Mouse (Mus musculus): ENCODE results near the gene Fat2.

The Fat2 gene

DNA sequence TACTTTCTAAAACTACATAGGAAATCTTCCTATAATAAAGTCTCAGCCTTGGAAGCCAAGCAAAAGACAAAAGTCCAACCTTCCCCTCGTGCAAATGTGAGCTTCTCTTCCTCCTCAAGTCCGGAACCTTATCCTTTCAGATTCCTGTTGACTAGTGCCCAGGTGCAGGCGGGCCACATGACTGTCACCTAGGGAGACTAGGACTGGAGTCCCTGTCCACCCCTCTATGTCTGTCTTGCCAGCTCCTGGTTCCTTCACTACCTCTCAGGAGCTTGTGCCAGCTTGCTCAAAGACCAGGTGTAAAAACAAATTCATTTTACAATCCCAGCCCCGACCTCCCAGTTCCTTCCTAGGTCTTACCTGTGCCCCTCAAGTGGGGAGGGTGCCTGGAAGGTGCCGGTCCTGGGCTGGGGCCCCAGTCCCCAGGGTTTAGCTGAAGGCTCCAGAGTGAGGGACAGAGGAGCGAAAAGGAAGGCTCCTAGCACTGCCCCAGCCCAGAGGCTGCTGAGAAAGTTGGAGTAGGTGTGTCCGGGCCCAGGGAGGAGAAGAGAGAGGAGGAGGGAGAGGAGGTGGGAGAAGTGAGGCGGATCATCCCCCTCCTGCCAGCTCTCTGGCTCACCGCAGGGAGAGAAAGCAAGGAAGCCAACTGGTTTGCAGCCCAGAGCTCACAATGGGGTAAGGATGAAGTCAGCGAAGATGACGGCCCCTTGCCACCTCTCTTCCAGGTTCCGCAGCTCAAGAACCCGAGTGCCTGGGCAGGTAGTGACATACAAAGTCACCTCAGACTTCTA, at the start of gene Fat2:
Gene Fat2 (minus strand): TSS at position 464 of the 791 bp plus-strand sequence.
- no peak for DNase-seq (ENCODE audit: low spot score)

DNA sequence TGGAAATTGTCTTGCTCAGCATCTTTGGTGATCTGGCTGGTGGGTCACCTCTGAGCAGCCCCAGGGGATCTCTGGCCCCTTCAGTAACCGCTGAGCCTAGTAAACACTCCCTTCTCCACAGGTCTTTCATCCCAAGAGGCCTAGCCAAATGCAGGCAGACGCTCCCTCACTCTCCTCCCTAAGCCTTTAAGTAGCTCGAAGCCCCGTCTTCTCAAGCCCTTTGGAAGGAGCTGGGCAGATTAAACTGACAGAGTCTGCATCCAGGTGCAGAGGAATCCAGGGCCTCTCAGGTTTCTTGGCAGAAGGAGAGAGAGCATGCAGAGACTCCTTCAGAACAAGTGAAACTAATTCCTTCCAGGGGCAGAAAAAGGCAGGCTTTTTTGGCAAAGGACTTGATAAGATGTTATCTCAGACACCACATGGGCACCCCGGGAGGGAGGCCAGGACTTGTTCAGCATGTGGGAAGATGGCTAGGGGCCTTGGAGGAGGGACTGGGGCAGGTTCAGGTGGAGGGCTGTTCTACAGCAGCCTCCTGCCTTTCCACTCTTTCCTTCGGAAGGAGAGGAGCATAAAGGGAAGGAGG, 47.2 kb upstream of the Fat2 start:
- no peak for DNase-seq (ENCODE audit: low spot score)

DNA sequence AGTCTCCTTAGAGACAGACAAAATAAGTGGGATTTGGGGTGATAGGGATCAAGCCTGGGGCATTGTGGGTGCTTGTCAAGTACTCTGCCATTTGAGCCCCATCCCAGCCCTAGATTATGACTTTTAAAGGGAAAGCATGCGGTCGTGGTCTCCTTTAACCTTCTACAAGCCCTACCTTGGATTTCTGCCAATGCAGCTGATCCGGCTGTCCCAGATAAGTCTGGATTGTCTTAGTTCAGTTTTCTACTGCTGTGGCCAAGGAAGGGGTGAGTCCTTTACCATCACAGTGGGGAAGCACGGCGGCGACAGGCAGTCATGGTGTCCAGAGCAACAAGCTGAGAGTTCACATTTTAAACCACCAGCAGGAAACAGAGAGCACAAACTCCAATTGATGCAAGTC, 44.5 kb upstream of the Fat2 start:
- no peak for DNase-seq (ENCODE audit: low spot score)

DNA sequence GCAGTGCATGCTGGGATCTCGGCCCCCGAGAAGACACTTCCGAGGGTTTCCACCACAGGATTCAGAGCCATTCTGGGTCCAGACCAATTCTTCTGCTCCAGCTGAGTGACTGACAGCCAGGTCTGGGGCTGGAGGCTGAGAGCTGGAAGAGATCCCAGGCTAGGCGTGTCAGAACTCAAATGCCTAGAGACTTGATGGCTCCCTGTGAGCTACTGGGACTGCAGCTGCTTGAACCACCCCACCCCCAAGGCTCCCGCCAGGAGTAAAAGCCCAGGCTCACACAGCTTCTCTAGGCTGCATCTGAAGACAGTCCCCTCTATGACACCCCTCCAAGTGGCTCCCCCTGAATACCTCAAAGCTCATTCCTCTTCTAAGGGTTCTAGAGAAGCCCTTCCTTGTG, 42.0 kb upstream of the Fat2 start:
- DNase-seq (ENCODE audit: low spot score) = no peak

DNA sequence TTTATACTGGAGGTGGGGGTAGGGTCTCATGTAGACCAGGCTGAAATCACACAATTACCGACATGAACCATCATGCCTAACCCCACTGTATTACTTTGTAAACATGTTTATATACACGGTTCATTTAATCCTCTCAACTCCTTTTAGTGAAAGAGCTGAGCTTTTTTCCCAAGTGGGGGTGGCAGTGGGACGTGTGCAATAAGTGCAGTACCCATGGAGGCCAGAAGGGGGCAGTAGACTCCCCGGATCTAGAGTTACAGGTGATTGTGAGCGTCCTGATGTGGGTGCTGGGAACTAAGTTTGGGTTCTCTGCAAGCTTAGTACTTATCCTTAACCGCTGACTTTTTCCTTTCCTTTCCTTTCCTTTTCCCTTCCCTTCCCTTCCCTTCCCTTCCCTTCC, 37.5 kb upstream of the Fat2 start:
- DNase-seq (ENCODE audit: low spot score) = no peak

DNA sequence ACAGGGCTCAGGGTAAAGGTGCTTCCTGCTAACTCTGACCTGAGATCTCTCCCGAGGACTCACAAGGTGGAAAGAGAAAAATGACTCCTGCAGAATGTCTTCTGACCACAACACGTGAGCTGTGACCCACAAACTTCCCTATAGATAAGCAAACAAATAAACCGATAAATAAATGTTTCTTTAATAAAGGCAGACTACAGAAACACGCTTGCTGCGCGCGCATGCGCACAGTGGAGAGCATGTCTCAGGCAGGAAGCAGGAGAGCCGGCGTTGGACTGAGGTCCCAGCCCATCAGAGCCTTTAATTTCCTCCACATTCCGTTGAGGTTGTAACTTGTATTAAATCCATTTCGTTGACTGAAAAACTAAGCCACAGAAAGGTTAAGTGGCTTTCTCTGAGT, 37.0 kb upstream of the Fat2 start:
- no peak for DNase-seq (ENCODE audit: low spot score)

DNA sequence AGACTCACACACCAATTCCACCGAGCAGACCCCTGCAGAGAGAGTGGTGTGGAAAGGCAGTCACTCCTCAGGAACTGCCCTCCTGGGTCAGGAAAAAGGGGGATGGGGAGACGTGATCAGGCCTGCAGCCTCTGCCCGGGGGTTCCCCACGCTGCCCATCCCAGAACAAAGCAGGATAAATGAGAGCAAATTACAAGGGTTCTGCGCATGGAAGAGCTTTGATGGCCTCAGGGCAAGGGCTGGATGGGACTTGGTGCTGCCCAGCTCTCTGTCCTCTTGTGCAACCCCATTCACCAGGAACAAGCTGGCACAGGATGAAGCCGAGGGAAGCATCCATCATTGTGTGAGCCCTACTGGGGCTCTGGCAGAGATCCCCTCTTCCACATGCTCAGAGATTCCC, 35.6 kb upstream of the Fat2 start:
- no peak for DNase-seq (ENCODE audit: low spot score)

DNA sequence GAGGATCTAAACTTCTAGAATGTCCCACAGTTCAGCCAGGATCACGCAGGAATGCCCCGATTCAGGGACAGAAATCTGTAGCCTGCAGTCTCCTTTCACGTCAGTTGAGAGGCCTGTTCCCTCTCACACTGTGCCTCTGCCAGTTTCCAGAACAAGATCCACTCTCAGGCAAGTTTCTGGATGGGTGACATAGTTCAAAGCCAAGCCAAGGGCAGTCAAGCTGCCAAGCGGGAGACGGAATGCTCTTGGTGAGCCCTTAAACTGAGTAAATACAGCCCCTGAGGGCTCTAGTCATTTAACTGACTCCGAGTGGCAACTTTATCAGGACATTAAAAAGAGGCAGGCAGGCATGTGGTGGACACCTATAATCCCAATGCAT, 32.7 kb upstream of the Fat2 start:
- no peak for DNase-seq (ENCODE audit: low spot score)

DNA sequence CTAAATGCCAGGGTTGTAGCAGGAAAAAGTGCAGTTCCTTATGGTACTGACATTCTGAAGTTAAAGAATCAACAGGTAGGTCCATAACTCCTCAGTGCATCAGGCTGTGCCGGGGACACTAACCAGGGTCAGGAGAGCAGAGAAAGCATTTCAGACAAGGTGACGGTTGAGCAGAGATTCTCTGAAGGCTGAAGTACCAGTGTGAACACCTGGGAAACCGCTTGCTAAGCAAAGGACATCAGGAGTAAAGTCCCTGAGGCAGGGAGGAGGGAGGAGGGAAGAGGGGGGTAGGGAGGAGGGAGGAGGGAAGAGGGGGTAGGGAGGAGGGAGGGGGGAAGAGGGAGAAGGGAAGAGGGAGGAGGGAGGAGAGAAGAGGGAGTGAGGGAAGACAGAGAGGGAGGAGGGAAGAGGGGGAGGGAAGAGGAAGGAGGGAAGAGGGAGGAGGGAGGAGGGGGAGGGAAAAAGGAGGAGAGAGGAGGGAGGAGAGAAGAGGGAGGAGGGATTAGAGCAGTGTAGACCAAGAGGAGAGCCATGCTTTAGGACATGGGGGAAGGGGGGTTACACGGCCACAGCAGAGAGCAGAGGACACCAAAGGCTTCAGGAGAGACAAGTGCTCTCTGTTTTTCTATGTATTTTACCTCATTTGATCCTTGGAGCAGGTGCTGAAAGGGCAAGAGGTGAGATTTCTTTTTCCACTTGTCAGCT, 32.2 kb upstream of the Fat2 start:
- DNase-seq (ENCODE audit: low spot score) = no peak

DNA sequence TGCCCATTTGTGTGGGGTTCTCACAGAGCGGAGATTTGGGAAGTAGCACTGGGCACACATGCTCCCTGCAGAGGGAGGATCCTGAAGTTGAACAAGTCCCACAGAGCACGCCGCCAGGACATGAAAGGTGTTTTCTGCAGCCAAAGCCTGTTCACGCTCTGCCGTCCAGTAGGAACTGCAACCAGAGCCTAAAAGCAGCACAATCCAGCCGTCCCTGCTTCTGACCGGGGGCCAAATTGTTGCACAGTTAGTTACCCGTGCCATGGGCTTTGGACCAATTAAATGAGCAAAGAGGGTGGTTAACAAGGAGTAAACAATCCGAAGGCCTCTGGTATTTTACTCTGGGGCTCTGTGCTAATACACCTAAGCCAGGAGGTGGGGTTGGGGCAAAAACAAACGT, 31.4 kb upstream of the Fat2 start:
- DNase-seq (ENCODE audit: low spot score) = no peak

DNA sequence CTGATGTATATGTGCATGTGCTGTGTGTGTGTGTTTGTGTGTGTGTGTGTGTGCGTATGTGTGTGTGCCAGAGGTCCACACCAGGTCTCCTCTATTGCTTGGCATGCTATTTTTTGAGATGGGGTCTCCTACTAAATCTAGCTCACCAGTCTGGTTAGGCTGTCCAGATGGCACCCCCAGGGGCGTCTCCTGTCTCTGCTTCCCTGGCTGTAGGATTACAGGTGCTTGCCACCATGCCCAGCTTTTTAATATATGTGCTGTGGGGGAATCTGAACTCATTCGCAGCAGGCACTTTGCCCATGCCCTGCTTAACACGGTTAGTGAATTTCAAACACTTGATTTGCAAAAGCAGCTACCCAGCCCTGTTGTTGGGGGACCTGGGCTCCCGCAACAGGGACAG, 29.5 kb upstream of the Fat2 start:
- no peak for DNase-seq (ENCODE audit: low spot score)

DNA sequence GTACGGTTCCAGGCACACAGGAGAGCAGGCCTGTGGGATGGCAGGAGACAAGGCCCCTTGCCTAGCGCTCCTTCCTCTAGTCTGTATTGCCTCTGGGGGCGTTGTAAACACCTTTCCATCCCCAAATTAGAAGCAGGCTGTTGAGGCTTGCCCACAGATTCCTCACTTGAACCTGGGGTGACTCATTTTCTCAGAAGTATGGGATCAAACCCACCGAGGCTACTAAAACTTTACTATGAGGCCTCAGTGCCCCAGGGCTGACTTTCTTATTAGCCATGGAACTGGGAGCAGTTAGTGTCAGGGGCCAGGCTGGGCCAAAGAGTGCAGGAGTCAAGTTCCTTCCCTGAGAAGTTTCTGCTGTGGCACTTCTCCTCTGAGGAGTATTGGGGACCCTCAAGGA, 28.9 kb upstream of the Fat2 start:
- no peak for DNase-seq (ENCODE audit: low spot score)

DNA sequence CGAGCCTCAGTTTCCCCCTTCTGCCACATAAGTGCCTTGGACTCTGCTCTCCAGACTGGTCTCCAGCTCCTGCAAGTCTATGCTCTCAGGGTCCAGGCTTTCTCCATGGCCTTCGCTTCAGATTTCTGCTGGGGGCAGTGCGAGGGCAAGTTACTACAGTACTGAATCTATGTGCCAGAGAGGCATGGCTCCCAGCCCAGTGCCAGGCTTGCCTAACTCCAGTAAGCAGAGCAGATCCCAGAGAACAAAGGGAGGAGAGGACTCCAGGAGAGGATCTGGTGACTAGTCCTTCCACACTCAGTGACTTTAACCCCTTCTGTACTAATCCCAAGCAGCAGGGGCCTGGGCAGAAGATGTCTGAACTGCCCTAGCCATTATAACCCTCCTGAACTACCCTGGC, 28.3 kb upstream of the Fat2 start:
- DNase-seq (ENCODE audit: low spot score) = no peak

DNA sequence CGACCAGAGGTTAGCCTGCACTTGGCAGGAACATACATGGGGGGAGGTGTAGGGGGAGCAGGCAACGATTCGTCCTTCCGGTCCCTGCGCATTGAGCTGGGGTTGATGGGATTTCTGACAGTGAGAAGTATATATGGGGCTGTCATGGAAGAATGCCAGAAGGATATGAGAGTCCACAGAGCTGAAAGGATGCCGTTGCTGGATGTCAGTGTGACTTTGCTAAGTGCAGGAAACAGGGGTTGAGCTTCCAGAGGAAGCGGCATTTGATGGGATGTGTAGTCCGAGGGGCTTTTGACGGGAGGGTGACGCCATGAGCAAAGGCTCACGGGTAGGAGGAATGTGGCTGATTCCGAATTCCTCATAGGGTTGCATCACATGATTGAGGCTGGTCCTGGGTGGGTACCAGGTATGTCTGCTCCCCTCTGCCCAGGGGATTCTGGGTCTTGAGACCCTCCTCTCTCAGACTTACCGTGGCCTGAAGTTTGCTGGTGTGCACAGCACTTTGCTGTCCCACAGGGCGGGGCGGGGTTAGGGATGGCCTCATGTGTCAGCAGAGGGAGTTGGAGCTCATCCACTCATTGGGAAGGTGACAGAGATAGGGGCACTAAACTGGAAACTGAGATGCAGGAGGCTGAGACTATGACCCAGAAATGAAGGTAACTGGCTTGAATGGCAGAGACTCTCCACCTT, 21.9 kb upstream of the Fat2 start:
- no peak for DNase-seq (ENCODE audit: low spot score)

DNA sequence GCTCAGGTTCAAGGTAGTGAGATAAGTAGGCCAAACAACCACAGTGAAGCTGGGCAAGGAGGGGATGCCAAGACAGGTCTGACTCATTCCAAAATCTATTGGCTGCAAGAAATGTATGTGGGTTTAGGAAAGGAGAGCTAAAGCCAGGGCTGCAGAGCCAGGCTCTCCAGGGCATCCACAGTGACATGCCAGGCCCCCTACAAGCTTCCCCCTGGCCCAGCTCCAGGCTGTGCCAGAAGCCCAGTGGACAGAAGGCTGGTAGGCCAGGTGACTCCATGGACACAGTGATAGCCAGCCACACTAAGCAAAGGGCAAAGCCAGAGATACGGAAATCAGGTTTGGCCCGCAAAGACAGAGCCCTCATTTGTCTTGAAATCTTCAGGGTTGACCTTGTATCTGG, 20.5 kb upstream of the Fat2 start:
- DNase-seq (ENCODE audit: low spot score) = no peak

DNA sequence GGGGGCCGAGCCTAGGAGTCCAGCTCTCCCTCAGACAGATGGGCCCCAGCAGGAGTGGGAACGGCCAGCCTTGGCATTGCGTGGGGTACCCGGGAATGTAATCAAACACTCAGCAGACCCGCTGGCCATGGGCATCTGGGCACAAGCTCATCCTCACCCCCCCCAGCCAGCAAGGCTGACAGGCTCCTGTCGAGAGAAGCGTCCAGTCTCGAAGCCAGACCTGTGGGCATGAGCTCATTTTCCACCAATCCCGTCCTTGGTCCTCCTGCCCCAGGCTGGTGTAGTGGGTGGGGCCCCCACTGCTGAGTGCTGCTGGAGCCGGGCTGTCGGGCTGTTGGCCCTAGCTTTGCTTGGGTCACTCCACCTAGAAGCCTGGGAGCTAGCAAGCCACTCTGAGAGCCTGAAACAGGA, 5.6 kb upstream of the Fat2 start:
- DNase-seq (ENCODE audit: low spot score) = no peak

DNA sequence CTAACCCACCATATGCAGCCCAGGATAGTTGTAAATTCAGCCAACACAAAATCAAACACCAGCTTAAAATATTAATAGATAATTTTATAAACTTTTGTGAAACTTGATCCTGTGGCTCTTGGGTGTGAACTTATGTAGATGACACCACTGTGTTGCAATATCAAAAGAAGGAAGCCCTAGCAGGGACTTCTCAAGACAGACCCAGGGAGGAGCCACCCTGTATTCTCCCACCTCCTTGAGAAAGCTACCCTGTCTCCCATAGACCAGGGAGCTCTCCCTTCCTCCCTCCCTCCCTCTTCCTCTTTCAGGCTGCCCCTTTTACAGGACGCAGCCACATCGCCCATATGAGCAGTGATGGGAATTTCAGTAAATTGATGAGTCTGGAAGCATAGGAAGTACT, 4.4 kb upstream of the Fat2 start:
- DNase-seq (ENCODE audit: low spot score) = no peak

DNA sequence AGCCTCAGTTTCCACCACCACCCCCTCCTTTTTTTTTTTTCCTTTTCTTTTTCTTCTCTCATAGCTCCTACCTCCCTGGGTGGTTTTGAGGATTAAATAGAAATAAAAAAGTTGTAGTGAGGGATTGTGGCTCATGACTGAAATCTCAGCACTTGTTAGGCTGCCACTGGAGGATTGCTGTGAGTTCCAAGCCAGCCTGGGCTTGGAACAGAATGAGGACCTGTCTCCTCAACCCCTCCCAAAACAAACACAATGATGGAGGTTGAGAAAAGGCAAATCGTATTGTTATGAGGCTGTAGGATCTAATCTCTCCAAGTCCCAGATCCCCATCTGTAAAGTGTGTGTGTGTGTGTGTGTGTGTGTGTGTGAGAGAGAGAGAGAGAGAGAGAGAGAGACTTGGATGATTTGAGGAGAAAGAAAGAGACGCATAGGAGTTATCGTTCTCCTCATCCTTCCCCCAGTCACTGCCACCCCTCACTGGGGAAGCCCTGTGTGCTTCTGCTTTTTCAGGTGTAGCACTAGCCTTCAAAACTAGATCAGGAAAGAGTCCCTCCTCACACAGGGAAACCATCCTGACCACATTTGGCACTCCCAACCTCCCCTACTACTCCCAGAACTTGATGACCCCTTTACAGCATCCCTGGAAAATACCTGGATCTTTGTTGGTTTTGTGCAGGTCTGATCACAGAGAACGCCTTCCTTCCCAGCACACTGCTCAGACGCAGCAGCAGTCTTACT, 837 bp upstream of the Fat2 start:
- DNase-seq (ENCODE audit: low spot score) = no peak

DNA sequence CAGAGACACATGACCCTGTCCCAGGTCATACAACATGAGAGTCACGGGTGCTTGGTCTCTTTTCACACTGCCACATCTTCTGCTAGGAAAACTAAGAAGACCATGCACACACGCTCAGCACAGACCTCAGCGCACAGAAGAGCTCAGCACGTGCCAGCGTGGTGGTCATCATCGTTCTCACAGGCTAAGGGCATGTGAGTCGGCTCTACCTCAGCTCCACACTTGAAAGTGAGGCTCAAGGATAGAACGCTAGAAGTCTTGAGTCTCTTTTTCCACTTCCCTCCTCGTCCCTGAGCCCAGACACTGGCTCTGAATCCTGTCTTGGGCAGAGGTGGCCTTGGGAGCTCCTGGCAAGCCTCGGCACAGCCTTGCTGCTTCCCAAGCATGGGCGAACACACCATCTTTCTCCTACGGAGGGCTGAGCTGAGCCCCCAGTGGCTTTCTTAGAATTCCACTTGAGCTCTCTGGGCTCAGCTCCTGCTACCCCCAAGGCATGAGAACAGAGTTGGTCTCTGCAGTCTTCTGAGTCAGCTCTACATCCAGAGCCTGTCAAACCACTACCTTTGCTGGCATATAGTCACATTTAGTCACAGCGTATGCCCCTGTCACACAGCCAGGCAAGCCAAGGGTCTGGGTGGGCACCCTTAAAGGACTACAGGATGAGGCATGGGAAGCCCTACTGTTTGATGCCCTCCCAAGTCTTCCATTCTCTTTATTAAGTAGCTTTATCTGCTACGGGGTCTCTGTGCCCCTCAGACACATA, 869 bp downstream of the Fat2 start:
- no peak for DNase-seq (ENCODE audit: low spot score)

DNA sequence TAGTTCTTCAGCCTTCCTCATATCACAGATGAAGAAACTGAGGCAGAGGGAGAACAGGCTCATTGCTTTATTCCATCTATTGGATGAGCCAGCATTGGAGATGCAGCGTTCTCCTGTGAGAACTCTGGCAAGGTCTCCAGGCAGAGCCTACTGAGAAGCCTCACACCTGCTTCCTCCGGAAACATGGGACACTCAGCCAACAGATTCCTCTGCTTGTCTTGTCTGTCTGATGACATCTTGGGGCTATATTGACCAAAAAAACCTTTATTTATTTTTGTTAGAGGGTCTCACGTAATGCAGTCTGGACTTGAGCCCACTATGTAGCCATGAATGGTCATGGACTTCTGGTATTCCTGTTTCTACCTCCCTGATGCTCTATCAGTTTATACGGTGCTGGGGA, 1.8 kb downstream of the Fat2 start:
- DNase-seq (ENCODE audit: low spot score) = no peak

DNA sequence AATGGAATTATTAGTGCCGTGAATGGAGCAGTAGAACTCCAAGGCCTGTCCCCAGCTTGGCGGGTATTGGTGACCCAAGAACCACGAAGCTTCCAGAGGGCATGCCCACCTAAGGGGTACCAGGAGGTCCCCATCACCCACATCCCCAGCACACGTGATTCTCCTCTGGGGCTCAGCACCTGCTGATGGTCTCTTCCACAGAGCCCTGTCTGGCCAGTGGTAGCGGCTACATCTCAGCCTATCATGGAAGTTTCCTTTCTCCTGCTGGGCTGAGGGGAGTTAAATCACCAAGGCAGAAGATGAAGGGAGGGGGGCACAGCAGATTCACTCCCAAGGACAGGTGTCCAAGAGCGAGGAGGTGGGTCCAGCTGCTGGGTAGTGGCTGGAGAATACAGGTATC, 2.3 kb downstream of the Fat2 start:
- DNase-seq (ENCODE audit: low spot score) = no peak
